Mouse (Mus musculus) cerebellum, adult 8-10 months (tissue): ENCODE results near the gene Gm20388.

Experiments used
- DNase-seq: peaks from one replicate; pipeline ENCODE4 v3.0.0; 2022

The Gm20388 gene

DNA sequence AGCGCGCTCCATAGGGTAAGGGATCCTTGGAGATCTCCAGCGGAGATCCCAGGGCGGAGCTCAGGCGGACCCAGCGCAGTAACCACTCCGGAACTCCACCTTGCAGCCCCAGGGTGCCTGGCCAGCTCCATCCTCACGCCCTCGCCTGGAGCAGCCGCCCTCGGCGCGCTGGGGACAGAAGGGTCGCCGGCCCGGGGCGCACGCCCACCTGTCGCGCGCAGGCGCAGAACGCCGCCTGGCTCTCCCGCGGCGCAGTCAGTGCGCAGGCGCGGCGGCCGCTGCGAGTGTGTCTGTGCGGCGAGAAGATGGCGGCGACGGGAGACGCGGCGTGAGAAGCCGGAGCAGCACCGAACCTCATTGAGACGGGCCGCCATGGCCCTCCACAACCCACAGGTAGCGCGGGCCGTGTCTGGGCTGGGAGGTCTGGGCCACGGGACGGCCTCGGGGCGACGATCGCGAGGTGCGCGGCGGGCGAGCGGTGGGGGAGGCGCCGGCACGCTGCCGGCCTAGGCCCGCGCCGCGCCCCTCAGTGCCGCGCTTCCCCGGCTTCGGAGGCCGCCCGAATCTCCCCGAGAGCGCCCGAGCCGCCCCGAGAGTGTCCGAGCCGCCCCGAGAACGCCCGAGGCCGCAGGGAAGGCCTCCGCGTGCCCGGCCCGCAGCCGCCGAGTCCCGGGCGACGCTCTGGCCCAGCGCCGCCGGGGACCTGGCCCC lies at the start of gene Gm20388:
TSS of gene Gm20388 (plus strand) at position 295 of the 711 bp plus-strand sequence.
- DNase-seq: peak; percentile 96

GRCm38 (mm10) chr8:119861706-119862389 lies 48.8 kb upstream of the Gm20388 start, which contains the start of gene Klhl36:
Gene Klhl36, plus strand, starts transcription at chr8:119862266.
- peak; percentile 98 for DNase-seq

GRCm38 (mm10) chr8:119862390-119862734 lies 48.3 kb upstream of the Gm20388 start:
- DNase-seq: no peak

DNA sequence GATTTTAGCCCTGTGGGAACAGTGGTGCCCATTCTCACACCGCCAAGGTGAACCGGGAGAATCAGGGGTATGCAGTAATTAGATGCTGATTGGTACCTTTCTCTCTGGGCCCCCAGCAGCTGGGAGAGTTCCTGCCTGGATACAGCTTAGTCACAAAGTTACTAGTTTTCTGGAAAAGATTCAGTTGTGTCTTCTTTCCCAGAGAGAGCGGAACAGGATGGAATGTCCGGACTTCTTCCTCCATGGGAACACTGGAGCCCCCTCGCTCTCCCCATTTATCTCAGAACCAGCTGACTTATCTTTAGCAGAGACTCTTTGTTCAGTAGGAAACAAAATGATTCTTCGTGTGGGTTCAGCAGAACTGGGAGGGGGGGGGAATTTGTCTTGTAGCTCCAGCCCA lies 47.9 kb upstream of the Gm20388 start:
- no peak for DNase-seq

DNA sequence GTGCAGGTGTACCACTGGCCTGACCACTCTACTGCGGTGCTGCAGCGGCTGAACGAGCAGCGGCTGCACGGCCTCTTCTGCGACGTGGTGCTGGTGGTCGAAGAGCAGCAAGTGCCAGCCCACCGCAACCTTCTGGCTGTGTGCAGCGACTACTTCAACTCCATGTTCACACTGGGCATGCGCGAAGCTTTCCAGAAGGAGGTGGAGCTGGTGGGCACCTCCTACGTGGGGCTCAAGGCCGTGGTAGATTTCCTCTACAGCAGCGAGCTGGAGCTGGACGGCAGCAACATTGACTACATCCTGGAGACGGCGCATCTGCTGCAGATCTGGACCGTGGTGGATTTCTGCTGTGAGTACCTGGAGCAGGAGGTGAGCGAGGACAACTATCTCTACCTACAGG lies 41.0 kb upstream of the Gm20388 start:
- DNase-seq: no peak

- DNase-seq: no peak
These were observed 37.5 kb upstream of the Gm20388 start for GRCm38 (mm10) chr8:119873181-119873580.

GRCm38 (mm10) chr8:119881301-119881700 lies 29.3 kb upstream of the Gm20388 start:
- DNase-seq: no peak

DNA sequence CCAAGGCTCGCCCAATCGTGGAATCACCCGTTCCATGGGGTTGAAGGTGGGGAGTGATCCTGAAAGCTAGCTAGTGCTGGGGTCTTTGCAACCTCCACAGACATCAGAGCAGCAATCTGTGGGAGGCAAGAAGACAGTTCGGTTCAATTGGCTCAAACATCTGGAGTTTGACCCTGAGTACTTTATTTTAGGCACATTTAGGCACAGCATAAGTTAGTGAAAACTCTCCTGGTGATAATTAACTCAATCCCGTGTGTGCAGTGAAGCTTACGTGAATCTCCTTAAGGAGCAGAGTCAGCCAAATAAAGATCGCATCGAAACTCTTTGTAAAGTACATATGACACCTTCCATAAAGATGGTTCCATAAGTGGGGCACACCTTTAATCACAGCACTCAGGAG lies 28.7 kb upstream of the Gm20388 start:
- no peak for DNase-seq

DNA sequence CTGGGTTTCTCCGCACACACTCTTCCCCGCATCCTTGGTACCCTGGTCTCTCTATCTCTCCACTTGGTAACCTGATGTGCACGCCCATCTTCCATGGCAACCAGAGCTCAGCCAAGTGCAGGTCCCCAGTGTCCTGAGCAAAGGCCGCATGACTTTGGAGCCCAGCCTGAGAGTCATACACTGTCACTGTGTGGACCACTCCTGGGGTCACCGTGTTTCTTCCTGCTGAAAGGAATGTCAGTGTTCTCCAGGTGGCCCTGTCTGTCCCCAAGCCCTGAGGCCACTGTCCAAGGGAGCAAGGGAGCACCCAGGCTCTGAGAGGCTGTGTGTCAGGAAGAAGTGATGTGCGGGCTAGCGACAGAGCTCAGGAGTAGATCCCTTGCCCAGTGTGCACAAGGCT lies 27.4 kb upstream of the Gm20388 start:
- no peak for DNase-seq

GRCm38 (mm10) chr8:119885612-119886011 lies 25.0 kb upstream of the Gm20388 start:
- DNase-seq: peak; percentile 32

GRCm38 (mm10) chr8:119887130-119887529 lies 23.5 kb upstream of the Gm20388 start:
- DNase-seq: no peak

DNA sequence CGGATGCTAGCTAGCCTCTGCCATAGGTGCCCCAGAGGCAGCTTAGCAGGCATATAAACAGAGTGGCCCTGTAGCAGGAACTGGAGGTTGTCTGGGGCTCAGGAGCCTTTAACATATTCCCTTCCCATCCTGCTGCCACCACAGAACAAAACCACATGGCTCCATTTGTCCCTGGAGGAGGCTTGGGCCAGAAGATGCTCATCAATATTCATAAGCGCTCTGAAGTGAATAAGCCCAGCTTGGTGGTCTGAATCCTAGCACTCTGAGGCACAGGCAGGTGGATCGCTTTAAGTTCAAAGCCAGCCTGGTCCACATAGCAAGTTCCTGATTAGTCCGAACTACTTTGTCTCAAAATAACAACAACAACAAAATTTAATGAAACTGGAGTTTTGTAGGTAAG lies 22.6 kb upstream of the Gm20388 start:
- DNase-seq: no peak

GRCm38 (mm10) chr8:119897069-119897468 lies 13.6 kb upstream of the Gm20388 start:
- DNase-seq: no peak

DNA sequence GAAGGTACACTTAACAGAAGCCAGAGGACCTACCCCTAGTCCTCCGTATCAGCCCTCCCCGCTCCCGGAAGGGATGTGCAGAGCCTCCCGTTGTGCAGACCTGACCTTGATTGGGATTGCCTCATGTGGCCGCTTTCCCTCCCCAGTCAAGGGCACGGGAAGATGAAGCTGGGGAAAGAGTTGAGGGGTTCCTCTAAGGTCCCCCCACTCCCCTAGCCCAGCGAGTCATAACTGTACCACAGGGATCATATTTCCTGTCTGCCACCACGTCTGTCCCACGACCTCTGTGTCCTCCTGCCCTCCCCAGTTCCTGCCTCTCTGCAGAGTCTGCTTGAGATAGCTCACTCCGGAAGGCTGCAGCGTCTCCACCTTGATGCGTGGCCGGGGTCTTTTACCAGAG lies 12.7 kb upstream of the Gm20388 start:
- no peak for DNase-seq

- no peak for DNase-seq
These were observed 9.3 kb upstream of the Gm20388 start for GRCm38 (mm10) chr8:119901349-119901748.

DNA sequence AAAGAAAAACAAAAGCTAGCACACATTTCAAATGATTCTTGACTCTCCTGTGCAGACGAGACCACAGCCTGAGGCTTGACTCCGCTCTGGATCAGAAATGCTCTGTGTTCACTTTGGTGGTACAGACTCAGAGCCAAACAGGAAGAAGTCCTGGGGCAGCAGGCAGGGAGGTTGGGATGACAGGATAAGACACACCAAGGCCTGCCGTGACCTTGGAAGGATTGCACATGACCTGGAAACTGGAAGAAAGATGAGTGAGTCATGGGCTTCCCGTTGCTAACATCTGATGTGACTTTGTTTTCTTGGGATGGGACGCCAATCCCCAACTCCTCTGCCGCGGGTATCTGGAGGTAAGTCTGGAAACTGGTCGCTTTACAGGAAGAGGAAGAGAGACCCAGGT lies 8.7 kb upstream of the Gm20388 start:
- DNase-seq: no peak

GRCm38 (mm10) chr8:119904323-119904911 lies 6.2 kb upstream of the Gm20388 start:
- no peak for DNase-seq

- DNase-seq: peak; percentile 27
These were observed 596 bp upstream of the Gm20388 start, which contains the start of gene Usp10 for GRCm38 (mm10) chr8:119909944-119910546. Gene Usp10, plus strand, starts transcription at chr8:119910360.

DNA sequence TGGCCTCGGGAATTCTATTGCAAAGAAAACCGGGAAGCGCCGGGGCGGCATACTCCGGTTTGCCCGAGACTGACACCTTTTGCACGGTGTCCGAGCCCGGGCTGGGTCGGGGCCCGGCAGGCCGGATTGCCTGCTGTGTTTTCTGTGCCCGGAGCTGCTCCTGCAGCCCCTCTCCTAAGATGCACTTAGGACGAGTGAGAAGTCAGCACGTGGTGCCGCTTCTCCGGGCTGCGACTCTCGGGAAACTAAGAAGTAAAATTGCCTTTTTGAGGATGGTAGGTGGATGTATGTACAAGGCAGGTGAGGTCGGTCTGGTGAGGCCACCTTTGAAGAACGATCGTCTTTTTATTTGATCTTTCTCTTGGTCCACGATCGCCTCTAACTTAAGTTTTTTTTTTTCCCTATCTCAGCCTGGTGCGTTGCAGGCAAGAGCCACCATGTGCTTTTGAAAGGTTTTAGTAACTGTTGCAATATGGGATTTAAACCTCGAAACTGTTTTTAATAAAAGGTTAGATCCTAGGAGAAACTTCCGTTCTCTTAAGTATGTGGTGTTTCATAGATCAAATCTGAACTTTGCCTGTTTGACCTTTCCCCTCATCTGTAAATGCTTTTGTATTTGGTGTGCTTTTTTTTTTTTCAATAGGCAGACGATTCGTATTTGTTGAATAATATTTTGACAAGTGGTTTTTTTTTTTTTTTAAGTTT lies 769 bp downstream of the Gm20388 start:
- no peak for DNase-seq

GRCm38 (mm10) chr8:119912643-119913042 lies 2.0 kb downstream of the Gm20388 start:
- no peak for DNase-seq

- no peak for DNase-seq
These were observed 2.5 kb downstream of the Gm20388 start for GRCm38 (mm10) chr8:119913181-119913580.

GRCm38 (mm10) chr8:119914161-119914560 lies 3.5 kb downstream of the Gm20388 start:
- no peak for DNase-seq

DNA sequence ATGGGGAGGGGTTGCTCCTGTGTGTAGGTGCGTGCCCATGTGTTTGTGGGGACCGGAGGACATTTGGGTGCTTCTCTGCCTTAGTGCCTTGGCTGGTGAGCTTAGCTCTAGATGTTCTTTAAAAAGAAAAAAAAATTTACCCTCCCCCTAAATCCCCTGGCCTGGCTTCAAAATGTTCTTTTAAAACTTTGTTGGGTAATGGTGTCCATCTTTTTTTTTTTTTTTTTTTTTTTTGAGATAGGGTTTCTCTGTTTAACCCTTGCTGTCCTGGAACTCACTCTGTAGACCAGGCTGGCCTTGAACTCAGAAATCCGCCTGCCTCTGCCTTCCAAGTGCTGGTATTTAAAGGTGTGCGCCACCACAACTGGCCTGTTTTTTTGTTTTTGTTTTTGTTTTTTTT lies 4.7 kb downstream of the Gm20388 start:
- DNase-seq: no peak
